Mouse (Mus musculus) urinary bladder, adult 2 months (tissue): ENCODE measurements around the gene Ccdc65. TPM values are rescaled to one million over a fixed set of nuclear protein-coding genes. Genes with fewer than 3 reads are reported as not detected.
A peak's percentile ranks its signal among the peaks of the same experiment; 100 is the strongest.
"Not testable (repeated sequence)": the region's sequence is repeated elsewhere in the genome, so short reads cannot be mapped to it uniquely, and the experiment has no call there.

ENCODE experiments used
- DNase-seq: peaks from one replicate; pipeline ENCODE4 v3.0.0; 2022; ENCODE audit warnings: low spot score
- polyA plus RNA-seq: library from polyadenylated mRNA; depleted of rRNA; stranded (reverse); fragments of >200 nt; gene quantifications from 2 replicates; pipeline ENCODE4 v1.2.3, GENCODE M21; 2012; rRNA removed

The Ccdc65 gene
- polyA plus RNA-seq, 1 experiment, result 3.1 TPM

DNA sequence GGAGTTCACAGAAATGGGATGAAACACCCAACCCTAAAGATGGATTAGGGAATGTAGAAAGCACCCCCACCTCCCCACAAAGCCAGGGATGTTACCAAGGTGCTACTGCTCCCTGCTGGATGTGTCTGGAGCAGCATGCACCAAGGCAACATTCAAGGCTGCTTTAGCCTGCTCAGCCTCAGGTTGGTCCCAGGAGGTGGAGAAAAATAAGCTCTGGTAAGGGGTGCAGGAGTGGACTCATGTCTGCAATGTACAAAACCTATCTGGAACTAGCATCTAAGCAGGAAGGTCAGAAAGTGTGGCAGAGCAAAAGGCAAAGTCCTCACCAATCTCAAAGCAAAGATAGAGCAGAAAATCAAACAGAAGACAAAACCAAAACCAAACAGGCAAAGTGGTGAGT lies 29.9 kb downstream of the Ccdc65 start:
- no peak for DNase-seq

DNA sequence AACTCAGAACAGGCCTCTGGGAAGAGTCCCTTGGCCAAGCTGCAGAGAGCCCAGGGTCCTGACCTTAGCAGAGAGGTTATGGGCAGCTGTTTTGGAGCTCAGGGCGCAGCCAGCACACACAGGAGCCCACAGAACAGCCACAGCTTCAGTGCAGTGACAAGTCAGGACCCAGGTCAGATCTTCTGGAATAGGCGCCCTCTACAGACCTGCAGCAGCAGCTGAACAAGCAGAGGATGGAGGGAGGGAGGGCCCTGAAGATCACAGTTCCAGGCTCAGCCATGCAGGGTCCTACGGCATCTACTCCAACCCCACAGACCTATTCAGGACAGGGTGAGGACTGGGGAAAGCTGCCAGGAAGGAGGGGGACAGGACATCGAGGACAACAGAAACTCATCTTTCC lies 30.8 kb downstream of the Ccdc65 start:
- no peak for DNase-seq

DNA sequence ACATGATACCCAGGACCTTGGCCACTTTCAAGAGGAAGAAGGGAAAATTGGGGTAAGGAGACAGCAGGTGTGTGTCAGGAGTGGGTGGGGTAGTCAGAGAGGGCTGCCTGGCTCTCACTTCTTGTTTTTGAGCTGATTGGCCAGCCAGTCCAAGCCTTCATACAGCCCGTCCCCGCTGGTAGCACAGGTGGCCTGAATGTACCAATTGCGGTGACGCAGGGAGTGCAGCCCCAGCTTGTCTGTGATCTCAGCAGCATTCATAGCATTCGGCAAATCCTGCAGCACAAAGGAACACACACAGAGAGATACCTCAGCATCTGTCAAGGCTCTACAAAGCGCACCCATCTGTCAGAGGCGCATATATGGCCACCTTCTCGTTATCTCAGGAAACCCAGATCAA lies 32.2 kb downstream of the Ccdc65 start:
- no peak for DNase-seq

DNA sequence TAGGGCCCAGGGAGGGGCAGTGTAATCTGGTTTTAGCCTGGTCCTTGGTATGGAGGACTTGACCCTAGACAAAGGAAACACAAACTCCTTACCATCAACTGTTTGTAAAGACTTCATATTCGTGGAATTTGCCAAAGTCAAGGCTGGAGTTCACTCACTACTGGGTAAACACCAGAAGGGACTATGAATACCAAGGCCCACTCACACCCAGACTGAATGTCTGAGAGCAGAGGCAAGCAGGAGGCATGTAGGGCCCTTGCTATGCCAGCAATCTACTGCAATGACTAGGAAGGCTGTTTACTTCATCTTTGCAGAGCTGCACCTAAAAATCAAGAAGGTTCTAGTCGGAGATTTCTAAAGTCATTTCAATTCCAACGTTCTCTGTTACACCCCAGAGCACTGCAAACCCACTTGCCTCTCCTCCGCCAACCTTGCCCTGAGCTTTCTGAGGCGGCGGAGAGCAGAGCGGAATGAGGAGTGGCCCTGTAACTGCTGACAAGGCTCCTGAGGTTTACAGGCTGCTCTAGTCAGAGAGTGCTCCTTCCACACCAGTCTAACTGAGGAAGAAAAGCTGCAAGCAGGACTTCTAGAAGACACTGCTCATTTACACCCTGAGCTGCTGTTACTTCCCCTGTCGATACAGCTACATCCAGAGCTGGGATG lies 34.9 kb downstream of the Ccdc65 start:
- no peak for DNase-seq

DNA sequence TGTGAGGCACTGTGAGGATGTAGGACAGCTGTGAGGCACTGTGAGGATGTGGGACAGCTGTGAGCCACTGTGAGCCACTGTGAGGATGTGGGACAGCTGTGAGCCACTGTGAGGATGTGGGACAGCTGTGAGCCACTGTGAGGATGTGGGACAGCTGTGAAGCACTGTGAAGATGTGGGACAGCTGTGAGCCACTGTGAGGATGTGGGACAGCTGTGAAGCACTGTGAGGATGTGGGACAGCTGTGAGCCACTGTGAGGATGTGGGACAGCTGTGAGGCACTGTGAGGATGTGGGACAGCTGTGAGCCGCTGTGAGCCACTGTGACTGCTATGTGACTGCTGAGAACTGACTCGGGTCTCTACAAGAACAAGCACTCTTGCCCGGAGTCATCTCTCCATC lies 35.9 kb downstream of the Ccdc65 start:
- not testable (repeated sequence) for DNase-seq

DNA sequence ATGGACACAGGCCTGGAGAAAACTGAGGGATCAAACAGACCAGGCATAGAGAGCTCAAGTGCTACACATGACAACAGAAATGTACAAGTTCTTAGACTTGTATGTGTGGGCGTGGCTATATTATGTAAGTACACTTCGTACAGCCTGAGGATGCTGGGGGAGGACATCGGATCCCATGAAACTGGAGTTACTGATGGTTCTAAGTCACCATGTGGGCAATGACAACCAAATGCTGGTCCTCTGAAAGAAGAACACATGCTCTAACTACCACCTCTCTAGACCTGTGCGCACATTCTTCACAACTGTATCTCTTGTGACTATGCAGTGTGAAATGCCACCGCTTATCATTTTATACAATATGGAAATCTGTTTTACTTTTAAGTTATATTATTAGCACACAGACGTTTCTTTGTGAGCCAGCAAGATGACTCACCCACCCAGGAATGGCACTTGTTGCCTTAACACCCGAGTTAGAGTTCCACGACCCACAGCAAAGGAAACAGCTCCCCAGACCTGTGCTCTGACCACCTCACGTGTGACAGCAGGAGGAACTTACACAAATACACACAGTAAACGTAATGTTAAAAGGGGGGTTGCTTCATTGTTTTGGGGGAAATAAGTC lies 38.4 kb downstream of the Ccdc65 start:
- no peak for DNase-seq

DNA sequence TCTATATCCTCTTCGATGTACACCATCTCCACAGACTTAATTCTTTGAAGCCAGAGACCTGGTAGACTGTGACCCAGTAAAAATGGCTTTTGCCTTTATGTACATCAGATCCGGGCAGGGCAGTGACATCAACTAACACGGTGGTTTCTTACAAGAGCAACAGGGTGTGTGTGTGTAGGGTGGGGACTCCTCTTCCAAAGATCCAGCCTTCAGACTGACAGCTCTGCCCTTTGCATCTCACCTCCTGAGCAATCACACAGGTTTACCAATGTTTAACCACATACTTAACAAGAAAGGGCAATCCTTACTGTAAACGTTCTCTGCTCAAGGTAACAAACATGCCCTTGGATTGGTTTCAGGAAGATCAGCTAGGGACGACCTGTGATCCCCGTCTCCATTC lies 39.3 kb downstream of the Ccdc65 start:
- no peak for DNase-seq

DNA sequence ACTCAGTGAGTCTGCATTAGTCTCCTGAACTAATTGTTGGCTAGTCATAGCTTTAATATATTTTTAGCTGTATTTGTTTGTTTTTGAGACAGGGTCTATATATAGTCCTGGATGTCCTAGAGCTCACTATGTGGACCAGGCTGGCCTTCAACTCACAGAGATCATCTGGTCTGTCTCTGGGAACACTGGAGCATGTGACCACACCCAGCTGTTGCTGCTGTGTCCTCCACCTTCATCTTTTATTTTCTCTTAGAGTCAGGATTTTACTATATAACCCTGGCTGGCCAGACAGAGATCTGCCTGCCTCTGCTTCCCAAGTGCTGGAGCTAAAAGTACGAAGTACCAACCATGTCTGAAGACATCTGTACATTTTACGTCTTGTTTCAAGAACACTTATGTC lies 41.1 kb downstream of the Ccdc65 start:
- no peak for DNase-seq

DNA sequence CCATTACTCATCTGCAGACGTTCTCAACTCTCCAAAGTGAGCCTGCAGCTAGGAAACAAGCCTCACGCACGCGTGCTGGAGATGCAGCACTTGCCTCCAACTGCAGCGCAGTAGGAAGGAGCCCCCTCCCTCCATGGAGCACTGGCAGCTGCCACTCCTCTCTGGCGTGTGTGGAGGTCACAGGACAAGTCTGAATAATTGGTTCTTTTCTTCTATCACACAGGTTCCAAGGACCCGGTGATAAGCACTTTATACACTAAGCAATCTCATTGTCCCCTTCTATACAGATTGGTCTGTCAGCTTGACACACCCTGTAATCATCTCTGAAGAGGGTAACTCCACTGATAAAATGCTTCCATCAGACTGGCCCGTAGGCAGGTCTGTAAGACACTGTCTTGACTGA lies 45.0 kb downstream of the Ccdc65 start:
- no peak for DNase-seq

DNA sequence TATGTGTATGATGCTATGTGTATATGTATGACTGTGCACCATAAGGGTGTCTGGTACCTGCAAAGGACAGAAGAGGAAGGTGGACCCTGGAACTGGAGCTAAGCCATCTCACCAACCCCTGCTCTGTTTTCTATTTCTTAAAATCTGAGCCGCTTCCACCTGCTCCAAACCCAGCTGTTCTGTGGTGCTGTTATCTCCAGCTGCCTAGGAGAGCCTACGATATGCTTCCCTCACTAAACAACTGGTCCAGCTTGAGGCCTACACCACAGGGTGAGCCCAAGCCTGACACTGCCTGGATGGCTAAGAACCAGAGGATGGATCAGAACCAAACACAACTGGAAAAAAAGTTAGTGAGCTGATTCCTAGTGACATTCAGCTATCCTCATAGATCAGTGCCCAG lies 46.1 kb downstream of the Ccdc65 start:
- no peak for DNase-seq

DNA sequence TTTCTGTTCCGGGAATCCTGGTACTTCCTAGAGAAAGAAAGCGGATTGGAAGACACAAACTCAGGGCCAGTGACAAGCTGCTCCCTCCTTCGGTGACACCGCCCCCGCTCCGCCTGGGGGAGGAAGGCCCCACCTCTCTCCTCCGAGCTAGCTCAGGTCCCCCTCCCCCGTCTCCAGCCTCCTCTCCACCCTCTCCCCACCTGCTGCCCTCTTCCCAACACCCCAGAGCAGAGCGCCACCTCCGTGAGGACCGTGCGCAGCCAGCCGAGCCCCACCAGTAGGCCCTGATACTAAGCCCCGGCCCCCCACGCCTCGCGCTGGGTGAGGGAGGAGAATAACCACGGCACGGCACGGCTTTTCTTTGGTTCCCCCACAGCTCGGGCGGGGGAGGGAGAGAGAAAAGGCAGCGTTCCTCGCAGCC lies 54.2 kb downstream of the Ccdc65 start:
- DNase-seq, result peak; percentile 54

DNA sequence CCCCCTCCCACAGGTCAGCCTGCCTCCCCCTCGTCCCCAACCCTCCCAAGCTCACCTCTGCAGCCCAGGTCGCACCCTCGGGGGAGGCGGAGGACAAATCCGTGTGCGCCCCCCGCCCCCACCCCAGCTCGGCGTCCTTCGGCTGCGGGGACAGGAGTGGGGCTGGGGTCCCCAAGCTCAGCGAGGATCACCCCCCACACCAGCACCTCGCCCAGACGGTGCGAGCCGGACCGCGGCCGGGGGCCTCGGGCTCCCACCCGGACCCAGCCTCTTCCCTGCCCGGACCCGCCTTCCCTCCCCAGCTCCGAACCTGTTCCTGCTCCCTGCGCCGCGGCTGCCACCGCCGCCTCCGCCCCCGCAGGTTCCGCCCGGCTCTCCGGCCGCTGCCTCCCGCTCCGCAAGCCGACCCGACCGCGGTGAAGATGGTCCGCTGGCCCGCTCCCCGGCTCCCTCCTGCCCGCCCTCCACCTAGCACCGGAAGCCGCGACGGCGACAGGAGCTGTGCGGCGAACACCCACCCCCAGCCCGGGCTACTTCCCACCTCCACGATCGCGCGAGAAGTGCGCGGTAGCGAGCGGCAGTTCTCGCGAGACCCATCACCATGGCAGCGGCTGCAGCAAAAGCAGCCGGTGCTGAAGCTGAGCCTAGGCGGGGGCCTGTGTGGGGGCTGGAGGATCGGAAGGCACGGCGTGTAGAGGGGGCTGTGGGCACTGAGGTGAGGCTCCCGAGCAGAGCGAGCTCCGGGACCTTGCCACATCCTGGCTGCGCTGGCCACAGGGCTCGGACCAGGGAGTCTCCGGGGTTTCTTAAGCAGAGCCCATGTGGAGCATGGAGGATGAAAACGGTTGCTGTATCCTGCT lies 54.9 kb downstream of the Ccdc65 start, which contains the start of gene Arf3:
Gene Arf3 (minus strand): TSS at position 545 of the 860 bp plus-strand sequence.
- DNase-seq, result peak; percentile 98

DNA sequence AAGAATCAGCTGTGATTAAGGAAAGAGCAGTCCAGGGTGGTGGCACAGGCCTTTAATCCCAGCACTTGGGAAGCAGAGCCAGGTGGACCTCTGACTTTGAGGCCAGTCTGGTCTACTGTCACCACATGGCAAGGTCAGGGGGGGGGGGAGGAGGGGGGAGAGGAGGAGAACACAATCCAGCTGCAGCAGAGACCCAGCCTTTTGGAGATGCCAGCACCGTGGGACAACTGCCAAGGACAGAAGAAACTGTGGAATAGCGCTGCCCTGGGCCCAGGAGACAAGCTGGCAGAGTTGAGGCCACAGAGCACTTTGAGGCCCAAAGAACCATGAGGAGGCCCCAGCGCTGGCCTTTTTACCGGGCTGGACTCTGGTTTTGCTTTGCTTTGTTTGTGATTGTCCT lies 57.9 kb downstream of the Ccdc65 start:
- DNase-seq, result no peak

DNA sequence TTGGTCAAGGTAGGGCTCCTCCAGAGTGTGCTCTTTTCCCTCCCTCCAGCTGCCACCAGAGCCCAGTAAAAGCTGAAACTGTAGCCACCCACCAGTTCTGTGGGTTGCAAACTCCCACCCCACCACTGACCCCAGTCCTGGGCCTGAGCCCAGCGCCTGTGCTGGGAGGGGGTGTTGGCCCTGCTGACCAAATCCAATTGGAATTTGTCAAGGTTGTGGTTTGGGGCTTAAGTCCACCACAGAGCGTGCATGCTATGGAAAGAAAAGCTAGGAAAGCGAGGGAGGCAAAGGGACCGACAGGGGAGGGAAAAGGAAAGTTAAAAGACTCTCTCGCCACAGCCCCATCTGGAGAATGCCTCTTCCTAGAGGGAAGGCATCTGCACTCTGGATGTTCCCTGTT lies 60.3 kb downstream of the Ccdc65 start:
- no peak for DNase-seq

DNA sequence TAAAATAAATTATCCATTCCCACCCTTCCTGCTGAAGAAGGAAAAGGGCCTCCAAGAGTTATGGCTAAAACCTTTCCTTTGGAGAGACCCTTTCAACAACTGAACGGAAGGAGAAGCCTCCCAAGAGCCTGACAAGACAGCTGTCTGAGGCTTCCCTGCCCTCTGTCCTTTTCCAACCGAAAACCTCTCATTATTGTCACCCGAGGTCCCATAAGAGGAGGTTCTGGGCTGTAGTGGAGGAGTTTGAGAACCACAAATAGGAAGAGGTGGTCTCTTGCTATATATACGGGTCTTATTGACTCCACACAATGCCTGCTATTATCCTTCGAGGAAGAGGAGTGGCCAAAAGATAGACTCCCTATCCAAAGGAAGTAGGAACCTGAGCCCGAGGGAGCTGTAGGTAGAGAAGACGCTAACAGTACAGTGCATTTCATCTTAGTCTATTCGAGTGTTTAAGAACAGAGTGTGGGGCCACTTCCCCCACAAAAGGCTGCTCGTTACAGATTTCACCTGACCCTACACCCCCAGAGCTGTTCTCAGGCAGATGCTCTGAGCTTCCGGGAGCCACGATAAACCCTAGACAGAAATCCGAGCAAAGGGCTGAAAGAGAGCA lies 63.9 kb downstream of the Ccdc65 start:
- DNase-seq, result no peak

DNA sequence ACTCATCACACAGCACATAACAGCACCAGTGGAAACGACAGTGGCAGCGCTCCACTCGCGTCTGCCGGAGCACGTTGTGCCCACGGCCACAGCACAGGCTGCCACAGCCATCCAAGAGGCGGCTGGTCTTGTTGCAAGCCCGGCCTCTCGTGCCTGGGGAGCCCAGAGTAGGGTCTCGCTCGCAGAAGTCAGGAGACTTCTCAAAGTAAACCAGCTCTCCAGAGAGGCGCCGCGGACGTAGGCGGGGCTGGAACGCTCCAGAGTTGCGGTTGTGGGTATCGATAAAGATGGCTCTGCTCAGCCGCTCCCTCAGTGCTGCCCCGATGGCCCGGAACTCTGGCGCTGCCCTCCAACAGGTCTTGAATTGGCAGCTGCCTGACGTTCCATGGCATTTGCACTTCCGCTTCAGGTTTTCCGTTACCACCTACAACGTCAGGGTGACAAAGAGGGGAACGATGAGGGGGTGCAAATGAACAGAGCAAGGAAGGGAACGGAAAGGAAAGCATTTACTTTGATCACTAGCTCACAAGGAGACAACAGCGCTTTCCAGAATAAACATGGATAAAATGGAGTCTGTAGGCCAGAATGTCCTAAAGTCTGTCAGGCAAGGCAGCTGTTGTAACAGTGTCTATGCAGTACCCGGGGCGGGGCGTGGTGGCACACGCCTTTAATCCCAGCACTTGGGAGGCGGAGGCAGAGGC lies 64.7 kb downstream of the Ccdc65 start:
- DNase-seq, result no peak

Other genes with a start within 250 kb of the Ccdc65 start
- gene OR5BS1P, start 238.3 kb upstream of the Ccdc65 start, polyA plus RNA-seq, result 0.01 TPM in 1 of 2 replicates, not detected in the other
- not detected in 2 replicates for gene Lalba, start 225.5 kb upstream of the Ccdc65 start, polyA plus RNA-seq
- gene Olfr279, start 215.8 kb upstream of the Ccdc65 start, polyA plus RNA-seq, result not detected in 2 replicates
- gene Kansl2, start 173.9 kb upstream of the Ccdc65 start, polyA plus RNA-seq, result 38.2 and 42.7 TPM in 2 replicates
- gene Ccnt1, start 137.3 kb upstream of the Ccdc65 start, polyA plus RNA-seq, result 14.3 and 16.4 TPM in 2 replicates
- gene 4930415O20Rik, start 137.2 kb upstream of the Ccdc65 start, polyA plus RNA-seq, result not detected in 2 replicates
- gene Adcy6, start 98.1 kb upstream of the Ccdc65 start, polyA plus RNA-seq, result 43.2 and 53.3 TPM in 2 replicates
- 75.2 and 79.8 TPM in 2 replicates for gene Cacnb3, start 77.4 kb upstream of the Ccdc65 start, polyA plus RNA-seq
- gene Ddx23, start 45.3 kb upstream of the Ccdc65 start, polyA plus RNA-seq, result 34.0 and 45.1 TPM in 2 replicates
- gene Rnd1, start 30.7 kb upstream of the Ccdc65 start, polyA plus RNA-seq, result 2.1 and 3.0 TPM in 2 replicates
- gene Fkbp11, start 20.0 kb downstream of the Ccdc65 start, polyA plus RNA-seq, result 11.7 and 15.9 TPM in 2 replicates
- 74.0 and 79.1 TPM in 2 replicates for gene Arf3, start 55.0 kb downstream of the Ccdc65 start, polyA plus RNA-seq
- 4.0 and 6.8 TPM in 2 replicates for gene Wnt10b, start 69.9 kb downstream of the Ccdc65 start, polyA plus RNA-seq
- 0.04 and 0.09 TPM in 2 replicates for gene Wnt1, start 81.7 kb downstream of the Ccdc65 start, polyA plus RNA-seq
- 0.04 and 0.08 TPM in 2 replicates for gene Ddn, start 101.3 kb downstream of the Ccdc65 start, polyA plus RNA-seq
- gene Prkag1, start 123.3 kb downstream of the Ccdc65 start, polyA plus RNA-seq, result 83.1 and 89.5 TPM in 2 replicates
- 25.7 and 39.0 TPM in 2 replicates for gene Kmt2d, start 163.0 kb downstream of the Ccdc65 start, polyA plus RNA-seq
- gene Rhebl1, start 186.3 kb downstream of the Ccdc65 start, polyA plus RNA-seq, result 10.2 and 12.4 TPM in 2 replicates
- 1.7 and 1.9 TPM in 2 replicates for gene Dhh, start 190.3 kb downstream of the Ccdc65 start, polyA plus RNA-seq
- 32.8 and 43.4 TPM in 2 replicates for gene Lmbr1l, start 210.0 kb downstream of the Ccdc65 start, polyA plus RNA-seq
- 677 and 758 TPM in 2 replicates for gene Tuba1b, start 226.4 kb downstream of the Ccdc65 start, polyA plus RNA-seq
- 0.30 and 0.38 TPM in 2 replicates for gene Gm49450, start 245.3 kb downstream of the Ccdc65 start, polyA plus RNA-seq
- gene Tuba1a, start 245.5 kb downstream of the Ccdc65 start, polyA plus RNA-seq, result 279 and 332 TPM in 2 replicates